Mouse (Mus musculus) neutrophil, adult 5-6 weeks (primary cell): ENCODE measurements around the gene Nudt2. TPM values are rescaled to one million over a fixed set of nuclear protein-coding genes. Genes with fewer than 3 reads are reported as not detected.
"Not testable (repeated sequence)": the region's sequence is repeated elsewhere in the genome, so short reads cannot be mapped to it uniquely, and the experiment has no call there.

Source experiments
- ATAC-seq: fragments of 151-379, 151-347 bp; 2 replicates; pipeline ENCODE4 v1.8.0; 2017; ENCODE audit warnings: mild to moderate bottlenecking, moderate TSS enrichment; ENCODE audit not compliant: insufficient number of reproducible peaks, poor library complexity, low FRiP score, severe bottlenecking; ENCODE audit errors: extremely low read depth
- total RNA-seq: library from RNA; stranded (forward); fragments of 200-1000 nt; gene quantifications from 2 replicates; pipeline ENCODE4 v1.2.3, GENCODE M21; 2017

Gene Nudt2
- total RNA-seq: 1.0 and 2.2 TPM in 2 replicates

- peak; percentile 97 for ATAC-seq
Observed at GRCm38 (mm10) chr4:41464345-41465286, at the start of gene Nudt2, which contains the start of gene Kif24. Nudt2 (plus strand) TSS chr4:41465151. Kif24 (minus strand) TSS chr4:41464887.

- no peak for ATAC-seq
Observed at GRCm38 (mm10) chr4:41416966-41417365, 48.0 kb upstream of the Nudt2 start.

GRCm38 (mm10) chr4:41438931-41439330 lies 26.0 kb upstream of the Nudt2 start:
- ATAC-seq: no peak

GRCm38 (mm10) chr4:41442790-41443302 lies 22.1 kb upstream of the Nudt2 start:
- no peak for ATAC-seq

- ATAC-seq: no peak
Observed at GRCm38 (mm10) chr4:41447595-41447994, 17.4 kb upstream of the Nudt2 start.

GRCm38 (mm10) chr4:41460690-41461089 lies 4.3 kb upstream of the Nudt2 start:
- ATAC-seq: no peak

- ATAC-seq: not testable (repeated sequence)
Observed at GRCm38 (mm10) chr4:41463051-41463738, 1.8 kb upstream of the Nudt2 start.

GRCm38 (mm10) chr4:41465287-41465665 lies 325 bp downstream of the Nudt2 start:
- no peak for ATAC-seq

- no peak for ATAC-seq
Observed at GRCm38 (mm10) chr4:41468396-41469080, 3.6 kb downstream of the Nudt2 start.

GRCm38 (mm10) chr4:41469199-41469598 lies 4.2 kb downstream of the Nudt2 start:
- no peak for ATAC-seq

GRCm38 (mm10) chr4:41470051-41470683 lies 5.2 kb downstream of the Nudt2 start:
- ATAC-seq: no peak

GRCm38 (mm10) chr4:41470684-41471383 lies 5.9 kb downstream of the Nudt2 start:
- no peak for ATAC-seq

- no peak for ATAC-seq
Observed at GRCm38 (mm10) chr4:41471384-41471689, 6.4 kb downstream of the Nudt2 start.

- no peak for ATAC-seq
Observed at GRCm38 (mm10) chr4:41477648-41478160, 12.8 kb downstream of the Nudt2 start.

GRCm38 (mm10) chr4:41478751-41479455 lies 14.0 kb downstream of the Nudt2 start:
- ATAC-seq: no peak

GRCm38 (mm10) chr4:41479456-41479804 lies 14.5 kb downstream of the Nudt2 start:
- no peak for ATAC-seq

- ATAC-seq: no peak
Observed at GRCm38 (mm10) chr4:41480254-41480653, 15.3 kb downstream of the Nudt2 start.

GRCm38 (mm10) chr4:41481601-41482017 lies 16.7 kb downstream of the Nudt2 start:
- ATAC-seq: no peak
